In genomic region chr13:4129100-4129499, GRCm38 (mm10) we compare ENCODE assay signal across 9 mouse cellular contexts. TPM values are rescaled to one million over a fixed set of nuclear protein-coding genes. Genes with fewer than 3 reads are reported as not detected.
DNase-seq lines count a peak whose midpoint lies in the region; ATAC-seq lines count a peak whose summit lies in the region.
"Had no signal": no experiment of that assay in that cellular context is flagged by ENCODE, and none has a peak within 500 bp of the region (broad histone marks: within the 10 kb centered on the region; RNA-seq: fewer than 3 reads in every experiment).

No protein-coding gene starts in this region.

- no peak overlapping the region for H3K27ac ChIP-seq in forebrain, embryonic 12.5 days
- no peak overlapping the region for H3K27ac ChIP-seq in forebrain, embryonic 16.5 days (ENCODE audit: low read length)
- H3K27ac ChIP-seq in embryonic facial prominence, embryonic 11.5 days (replicated peaks; ENCODE audit: low read depth, low read length) = no peak overlapping the region
- H3K27ac ChIP-seq: macrophage had no signal

- DNase-seq in ovary, postnatal 14 days (ENCODE audit: low spot score) = peak; percentile 19
- DNase-seq in ovary, adult 18-20 months (ENCODE audit: low spot score) = no peak
- peak; percentile 54 for DNase-seq in embryonic facial prominence, embryonic 11.5 days (ENCODE audit: low spot score)
- peak; percentile 48 to 50 for DNase-seq in kidney, postnatal 36 days
- DNase-seq in retina, adult 2 months (ENCODE audit: low read depth, low spot score) = peak; percentile 4
- no peak for DNase-seq in c-Kit-positive CD71-positive TER-119-positive erythroid progenitor cells, embryonic 14.5 days (ENCODE audit: low spot score)

- H3K4me1 ChIP-seq in forebrain, embryonic 12.5 days = no peaks in the 10 kb centered on the region
- no peaks in the 10 kb centered on the region for H3K4me1 ChIP-seq in forebrain, embryonic 16.5 days (replicated peaks; ENCODE audit: control insufficient read depth, insufficient read depth, low read length)
- no peaks in the 10 kb centered on the region for H3K4me1 ChIP-seq in embryonic facial prominence, embryonic 11.5 days (ENCODE audit: control insufficient read depth, insufficient read depth, low read length)

- H3K4me3 ChIP-seq in forebrain, embryonic 12.5 days (replicated peaks) = no peak overlapping the region
- no peak overlapping the region for H3K4me3 ChIP-seq in forebrain, embryonic 16.5 days (replicated peaks; ENCODE audit: low read length)
- H3K4me3 ChIP-seq in embryonic facial prominence, embryonic 11.5 days (ENCODE audit: low read depth, low read length) = no peak overlapping the region

- no peaks in the 10 kb centered on the region for H3K27me3 ChIP-seq in forebrain, embryonic 12.5 days
- H3K27me3 ChIP-seq in forebrain, embryonic 16.5 days (replicated peaks; ENCODE audit: control insufficient read depth, insufficient read depth, low read length) = no peaks in the 10 kb centered on the region
- H3K27me3 ChIP-seq in embryonic facial prominence, embryonic 11.5 days (ENCODE audit: control insufficient read depth, insufficient read depth, low read length) = no peaks in the 10 kb centered on the region

- H3K9ac ChIP-seq in forebrain, embryonic 12.5 days = no peak overlapping the region
- H3K9ac ChIP-seq in forebrain, embryonic 16.5 days (replicated peaks; ENCODE audit: low read depth, low read length) = no peak overlapping the region
- H3K9ac ChIP-seq in embryonic facial prominence, embryonic 11.5 days (replicated peaks; ENCODE audit: low read length) = no peak overlapping the region

- H3K4me2 ChIP-seq in forebrain, embryonic 12.5 days = no peak overlapping the region
- no peak overlapping the region for H3K4me2 ChIP-seq in forebrain, embryonic 16.5 days (ENCODE audit: low read length)
- H3K4me2 ChIP-seq in embryonic facial prominence, embryonic 11.5 days (ENCODE audit: low read depth, low read length) = no peak overlapping the region

- WGBS in forebrain, embryonic 12.5 days = 44% methylated on average over 5 of the region's 5 CpGs
- WGBS in forebrain, embryonic 16.5 days = 37% methylated on average over 5 of the region's 5 CpGs
- 39% methylated on average over 5 of the region's 5 CpGs for WGBS in embryonic facial prominence, embryonic 11.5 days

- H3K9me3 ChIP-seq in forebrain, embryonic 12.5 days = no peaks in the 10 kb centered on the region
- no peaks in the 10 kb centered on the region for H3K9me3 ChIP-seq in forebrain, embryonic 16.5 days (ENCODE audit: control insufficient read depth, low read length)
- no peaks in the 10 kb centered on the region for H3K9me3 ChIP-seq in embryonic facial prominence, embryonic 11.5 days (replicated peaks; ENCODE audit: control insufficient read depth, low read length)

- ATAC-seq in forebrain, embryonic 12.5 days (ENCODE audit: low FRiP score) = 0 out of 2 replicates have a peak, but pooled peaks have one; percentile 44
- ATAC-seq in forebrain, embryonic 16.5 days = no peak
- ATAC-seq in embryonic facial prominence, embryonic 11.5 days (replicated peaks; ENCODE audit: insufficient number of reproducible peaks, low FRiP score, low TSS enrichment, low read depth) = no peak

- H3K36me3 ChIP-seq in forebrain, embryonic 12.5 days (replicated peaks) = no peaks in the 10 kb centered on the region
- no peaks in the 10 kb centered on the region for H3K36me3 ChIP-seq in forebrain, embryonic 16.5 days (ENCODE audit: control insufficient read depth, insufficient read depth)
- H3K36me3 ChIP-seq in embryonic facial prominence, embryonic 11.5 days (replicated peaks; ENCODE audit: control insufficient read depth, insufficient read depth, low read depth, low read length) = no peaks in the 10 kb centered on the region

RNA-seq across cellular contexts. Expression of gene Akr1c18, which starts 21.4 kb away (rescaled TPM):
- not detected in 2 replicates for polyA plus RNA-seq in forebrain, embryonic 12.5 days (2016; fragmentation: Nextera tagmentation; extraction: Ambion mirVana)
- polyA plus RNA-seq in forebrain, embryonic 16.5 days (2015; fragmentation: Nextera tagmentation; extraction: Ambion mirVana) = 0.23 and 0.41 TPM in 2 replicates
- polyA plus RNA-seq in embryonic facial prominence, embryonic 11.5 days (2014; fragmentation: Nextera tagmentation; extraction: Ambion mirVana) = not detected in 2 replicates
- polyA plus RNA-seq: macrophage had no signal

Comparison
In these comparisons a context has a peak if more than half of its experiments do, and no peak if none do; other contexts are left out.
1. DNase-seq: peak in ovary, postnatal 14 days (single experiment), embryonic facial prominence, embryonic 11.5 days (single experiment), kidney, postnatal 36 days (2 of 2) and retina, adult 2 months (single experiment); none in ovary, adult 18-20 months (single experiment) and c-Kit-positive CD71-positive TER-119-positive erythroid progenitor cells, embryonic 14.5 days (single experiment).